Mouse (Mus musculus) retina, postnatal 1 day (tissue): ENCODE measurements around the gene Tubgcp5.
A peak's percentile ranks its signal among the peaks of the same experiment; 100 is the strongest.

Experiments used
- DNase-seq: peaks from one replicate; pipeline ENCODE4 v3.0.0-alpha.2; 2012

The Tubgcp5 gene

GRCm38 (mm10) chr7:55855597-55855996 is 61.6 kb downstream of the Tubgcp5 start:
- DNase-seq, result no peak

GRCm38 (mm10) chr7:55856741-55857140 is 62.8 kb downstream of the Tubgcp5 start:
- no peak for DNase-seq

- DNase-seq, result no peak
Observed at GRCm38 (mm10) chr7:55857729-55858128, 63.8 kb downstream of the Tubgcp5 start.

GRCm38 (mm10) chr7:55858836-55859517 is 65.0 kb downstream of the Tubgcp5 start:
- DNase-seq, result no peak

GRCm38 (mm10) chr7:55859518-55859872 is 65.5 kb downstream of the Tubgcp5 start:
- DNase-seq, result no peak

GRCm38 (mm10) chr7:55859956-55860355 is 66.0 kb downstream of the Tubgcp5 start:
- no peak for DNase-seq

GRCm38 (mm10) chr7:55861175-55861574 is 67.2 kb downstream of the Tubgcp5 start:
- DNase-seq, result no peak

GRCm38 (mm10) chr7:55865044-55865443 is 71.1 kb downstream of the Tubgcp5 start:
- DNase-seq, result no peak

- no peak for DNase-seq
Observed at GRCm38 (mm10) chr7:55865750-55866416, 71.9 kb downstream of the Tubgcp5 start.

- no peak for DNase-seq
Observed at GRCm38 (mm10) chr7:55868247-55868646, 74.3 kb downstream of the Tubgcp5 start.

- DNase-seq, result no peak
Observed at GRCm38 (mm10) chr7:55869220-55869619, 75.3 kb downstream of the Tubgcp5 start.

- DNase-seq, result peak; percentile 57
Observed at GRCm38 (mm10) chr7:55870340-55871020, 76.5 kb downstream of the Tubgcp5 start.

GRCm38 (mm10) chr7:55871476-55871875 is 77.5 kb downstream of the Tubgcp5 start:
- no peak for DNase-seq

GRCm38 (mm10) chr7:55874703-55875102 is 80.7 kb downstream of the Tubgcp5 start:
- DNase-seq, result no peak

- DNase-seq, result no peak
Observed at GRCm38 (mm10) chr7:55877721-55878120, 83.8 kb downstream of the Tubgcp5 start.

- no peak for DNase-seq
Observed at GRCm38 (mm10) chr7:55880882-55881281, 86.9 kb downstream of the Tubgcp5 start.
